Mouse (Mus musculus) cerebellum, adult 2 months (tissue): Measurements from ENCODE around the gene Epb41.

Source experiments
- CTCF ChIP-seq: fragments of 200-500 bp; IDR thresholded peaks from 2 replicates; pipeline ENCODE4 v1.5.1; 2011; ENCODE audit warnings: low read depth, mild to moderate bottlenecking, control low read depth, low read length, moderate library complexity, borderline replicate concordance; ENCODE audit not compliant: insufficient read depth
- POLR2A ChIP-seq: fragments of 200-500 bp; IDR thresholded peaks from 2 replicates; pipeline ENCODE4 v1.6.1; 2011; ENCODE audit warnings: low read length, control low read depth, borderline replicate concordance; ENCODE audit not compliant: insufficient read depth

DNA sequence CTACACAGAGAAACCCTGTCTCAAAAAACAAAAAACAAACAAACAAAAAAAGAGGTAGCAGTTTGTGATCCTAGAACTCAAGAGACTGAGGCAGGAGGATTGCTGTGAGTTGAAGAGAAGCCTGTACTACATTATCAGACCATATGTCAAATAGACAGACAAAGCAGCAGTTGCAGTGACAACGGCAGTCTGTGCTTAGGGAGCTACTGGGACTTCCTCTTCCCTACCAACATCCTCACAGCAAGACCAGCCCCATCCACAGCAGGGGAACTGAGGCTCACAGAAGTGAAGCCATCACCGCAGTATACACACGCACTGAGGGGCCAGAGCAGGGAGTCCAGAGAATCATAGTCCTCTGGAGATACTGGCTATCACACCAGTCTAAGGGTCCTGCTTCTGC is 9.5 kb downstream of the Epb41 start:
- TF ChIP-seq CTCF (no peak), POLR2A (no peak)
